Mouse (Mus musculus) thymus, adult 2 months (tissue): ENCODE data around the gene Hydin.

Source experiments
- CTCF ChIP-seq: fragments of 200-500 bp; IDR thresholded peaks from 2 replicates; pipeline ENCODE4 v1.5.1; 2012; ENCODE audit warnings: mild to moderate bottlenecking, control low read depth, low read length, moderate library complexity, borderline replicate concordance; ENCODE audit not compliant: control insufficient read depth, poor library complexity, insufficient read depth; ENCODE audit errors: extremely low read depth
- POLR2A ChIP-seq: fragments of 200-500 bp; IDR thresholded peaks from 2 replicates; pipeline ENCODE4 v1.6.1; 2012; ENCODE audit warnings: mild to moderate bottlenecking, low read length, control low read depth, moderate library complexity; ENCODE audit not compliant: control insufficient read depth, poor library complexity, insufficient read depth; ENCODE audit errors: extremely low read depth

GRCm38 (mm10) chr8:110500253-110500652 lies 233.5 kb downstream of the Hydin start:
- TF ChIP-seq POLR2A (no peak), CTCF (no peak)
